Mouse (Mus musculus) kidney, adult 2 months (tissue): ENCODE measurements around the gene Csrp1. TPM values are rescaled to one million over a fixed set of nuclear protein-coding genes. Genes with fewer than 3 reads are reported as not detected.

ENCODE experiments used
- DNase-seq: peaks from one replicate; pipeline ENCODE4 v3.0.0; 2021
- H3K27ac ChIP-seq: fragments of 200-500 bp; 2 replicates; pipeline ENCODE4 v1.5.1; 2012; ENCODE audit warnings: low read depth, low read length, control low read depth, inconsistent platforms; ENCODE audit not compliant: insufficient read depth
- H3K27me3 ChIP-seq: fragments of 200-500 bp; replicated peaks from 2 replicates; pipeline ENCODE4 v1.6.1; 2012; ENCODE audit warnings: mild to moderate bottlenecking, moderate library complexity, low read length, inconsistent platforms; ENCODE audit not compliant: control insufficient read depth, insufficient read depth
- H3K36me3 ChIP-seq: fragments of 200-500 bp; 2 replicates; pipeline ENCODE4 v1.6.1; 2012; ENCODE audit warnings: mild to moderate bottlenecking, moderate library complexity, low read length, inconsistent platforms; ENCODE audit not compliant: control insufficient read depth, insufficient read depth
- H3K4me1 ChIP-seq: fragments of 200-500 bp; 2 replicates; pipeline ENCODE4 v1.6.1; 2011; ENCODE audit warnings: low read length; ENCODE audit not compliant: control insufficient read depth, insufficient read depth
- H3K4me3 ChIP-seq: fragments of 200-500 bp; 2 replicates; pipeline ENCODE4 v1.5.1; 2011; ENCODE audit warnings: mild to moderate bottlenecking, low read depth, low read length, control low read depth; ENCODE audit not compliant: insufficient read depth
- CTCF ChIP-seq: fragments of 200-500 bp; conservative IDR thresholded peaks from 2 replicates; pipeline ENCODE4 v1.5.1; 2011; ENCODE audit warnings: low read depth, mild to moderate bottlenecking, control low read depth, low read length, moderate library complexity, mixed read lengths; ENCODE audit not compliant: insufficient read depth, insufficient read length
- POLR2A ChIP-seq: fragments of 200-500 bp; IDR thresholded peaks from one replicate; pipeline ENCODE4 v1.6.1; 2011; ENCODE audit warnings: low read depth, low read length, control low read depth
- WGBS: fragments of 180-500 bp; shearing (Covaris S2); methylation state at CpG from one replicate; pipeline ENCODE4 v1.1.7; 2018; 5-methylcytosine and 5-hydroxymethylcytosine counted together
- polyA plus RNA-seq: library from polyadenylated mRNA; depleted of rRNA; stranded (reverse); fragments of >200 nt; gene quantifications from 2 replicates; pipeline ENCODE4 v1.2.3, GENCODE M21; 2012; rRNA removed

The Csrp1 gene
- polyA plus RNA-seq, result 122 and 124 TPM in 2 replicates

- peaks cover 7% of the 10 kb centered on the region for H3K4me1 ChIP-seq
- no peak within 1 kb of the TSS for H3K27ac ChIP-seq
- H3K27me3 ChIP-seq, result no peaks in the 10 kb centered on the region
- no peak for TF ChIP-seq CTCF
- TF ChIP-seq POLR2A, result no peak
- H3K36me3 ChIP-seq, result no peaks in the 10 kb centered on the region
- 62% methylated on average over 6 of the region's 6 CpGs for WGBS
- H3K4me3 ChIP-seq, result no peak within 1 kb of the TSS
- no peak for DNase-seq
Measured at GRCm38 (mm10) chr1:135719983-135720382, at the start of gene Csrp1. Gene Csrp1 (plus strand): TSS chr1:135720061.

GRCm38 (mm10) chr1:135670397-135671130 is 49.3 kb upstream of the Csrp1 start:
- Histone ChIP-seq H3K4me3 (no peak overlapping the region), H3K4me1 (no peaks in the 10 kb centered on the region), H3K27ac (no peak overlapping the region), H3K27me3 (no peaks in the 10 kb centered on the region), H3K36me3 (no peaks in the 10 kb centered on the region)
- TF ChIP-seq CTCF (peak; percentile 97), POLR2A (no peak)
- 7% methylated on average over 13 of the region's 13 CpGs for WGBS
- DNase-seq, result peak; percentile 85

- H3K27me3 ChIP-seq, result no peaks in the 10 kb centered on the region
- no peak for DNase-seq
- no peaks in the 10 kb centered on the region for H3K4me1 ChIP-seq
- H3K27ac ChIP-seq, result no peak overlapping the region
- 36% methylated on average over 1 of the region's 1 CpGs for WGBS
- no peak overlapping the region for H3K4me3 ChIP-seq
- no peaks in the 10 kb centered on the region for H3K36me3 ChIP-seq
- TF ChIP-seq POLR2A (no peak), CTCF (peak; percentile 36)
Measured at GRCm38 (mm10) chr1:135671406-135671805, 48.5 kb upstream of the Csrp1 start.

- Histone ChIP-seq H3K4me3 (no peak overlapping the region), H3K27ac (no peak overlapping the region), H3K36me3 (no peaks in the 10 kb centered on the region), H3K27me3 (no peaks in the 10 kb centered on the region), H3K4me1 (no peaks in the 10 kb centered on the region)
- 55% methylated on average over 8 of the region's 8 CpGs for WGBS
- no peak for TF ChIP-seq CTCF
- DNase-seq, result peak; percentile 40
Measured at GRCm38 (mm10) chr1:135671956-135672355, 47.9 kb upstream of the Csrp1 start.

- WGBS, result 63% methylated on average over 4 of the region's 4 CpGs
- H3K36me3 ChIP-seq, result no peaks in the 10 kb centered on the region
- no peak for DNase-seq
- TF ChIP-seq POLR2A (no peak), CTCF (no peak)
- no peak overlapping the region for H3K4me3 ChIP-seq
- no peaks in the 10 kb centered on the region for H3K27me3 ChIP-seq
- H3K27ac ChIP-seq, result no peak overlapping the region
- H3K4me1 ChIP-seq, result no peaks in the 10 kb centered on the region
Measured at GRCm38 (mm10) chr1:135672374-135672773, 47.5 kb upstream of the Csrp1 start.

- TF ChIP-seq POLR2A, result no peak
- DNase-seq, result peak; percentile 57
- H3K4me3 ChIP-seq, result no peak overlapping the region
- WGBS, result 42% methylated on average over 14 of the region's 14 CpGs
- H3K4me1 ChIP-seq, result no peaks in the 10 kb centered on the region
- no peaks in the 10 kb centered on the region for H3K36me3 ChIP-seq
- H3K27me3 ChIP-seq, result no peaks in the 10 kb centered on the region
- no peak overlapping the region for H3K27ac ChIP-seq
Measured at GRCm38 (mm10) chr1:135673423-135673822, 46.4 kb upstream of the Csrp1 start.

- no peak overlapping the region for H3K27ac ChIP-seq
- TF ChIP-seq POLR2A (no peak), CTCF (0 out of 2 replicates have a peak, but pooled peaks have one; percentile 23)
- no peaks in the 10 kb centered on the region for H3K27me3 ChIP-seq
- no peaks in the 10 kb centered on the region for H3K4me1 ChIP-seq
- 52% methylated on average over 11 of the region's 11 CpGs for WGBS
- DNase-seq, result no peak
- H3K36me3 ChIP-seq, result no peaks in the 10 kb centered on the region
- no peak overlapping the region for H3K4me3 ChIP-seq
Measured at GRCm38 (mm10) chr1:135675449-135676129, 44.3 kb upstream of the Csrp1 start.
